Mouse (Mus musculus): ENCODE data around the gene Eef1a1.

- TF ChIP-seq CTCF (IDR thresholded peaks at IDR 0.05; ENCODE audit: low read depth), result no peak
- no peak for TF ChIP-seq EP300 (IDR thresholded peaks at IDR 0.05; ENCODE audit: low read depth)
Observed at GRCm38 (mm10) chr9:78531816-78532215, 42.9 kb upstream of the Eef1a1 start.
